Mouse (Mus musculus): ENCODE results near the gene Fdx1. TPM values are rescaled to one million over a fixed set of nuclear protein-coding genes. Genes with fewer than 3 reads are reported as not detected.
A peak's percentile ranks its signal among the peaks of the same experiment; 100 is the strongest.

Gene Fdx1
- total and polyA plus RNA-seq, 3 experiments, result 41.6 to 69.2 (median 51.1) TPM

DNA sequence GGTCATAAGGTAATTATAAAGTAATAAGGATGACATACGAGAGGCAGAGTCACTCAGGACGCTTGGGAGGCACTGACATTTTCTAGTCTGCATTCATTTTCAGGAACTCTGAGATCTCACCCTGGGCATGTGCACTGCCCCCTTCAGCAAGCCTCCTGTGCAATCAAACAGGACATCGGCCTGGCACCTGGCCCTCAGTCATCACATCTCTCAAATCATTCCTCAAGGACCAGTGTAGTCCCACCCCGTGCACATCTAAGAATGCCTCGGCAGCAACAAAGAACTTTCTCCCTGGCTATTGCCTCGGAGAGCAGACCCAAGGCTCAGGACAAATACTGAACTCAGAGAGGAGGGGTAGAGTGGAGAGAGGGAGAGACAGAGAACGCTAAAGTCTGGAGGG lies 34.7 kb downstream of the Fdx1 start:
- Histone ChIP-seq H3K4me3 (replicated peaks in 1 of 3; ENCODE audit: low read depth in 2 of 3, low read length in 2 of 3, poor library complexity in 1 of 3) (no peak overlapping the region), H3K4me1 (ENCODE audit: control insufficient read depth in 1 of 2, insufficient read depth in 2 of 2) (peaks cover 23 to 65% of the 10 kb centered on the region in 2 experiments), H3K9ac (ENCODE audit: insufficient read depth, low read depth) (no peak overlapping the region), H3K27me3 (replicated peaks) (no peaks in the 10 kb centered on the region), H3K27ac (ENCODE audit: insufficient read depth, low read depth) (no peak overlapping the region), H3K4me2 (ENCODE audit: insufficient read depth, low read depth, poor library complexity, severe bottlenecking) (no peak overlapping the region), H3K79me2 (replicated peaks; ENCODE audit: control insufficient read depth, extremely low read depth, insufficient read depth, poor library complexity, severe bottlenecking) (no peaks in the 10 kb centered on the region), H3K9me3 (replicated peaks; ENCODE audit: low read length) (no peaks in the 10 kb centered on the region), H3K36me3 (replicated peaks in 1 of 2; ENCODE audit: control insufficient read depth in 1 of 2, insufficient read depth in 1 of 2, low read length in 1 of 2) (peaks cover 0 to 5% of the 10 kb centered on the region in 2 experiments)
- TF ChIP-seq PAX5 (IDR thresholded peaks at IDR 0.05; ENCODE audit: low read length) (no peak), CHD1 (IDR thresholded peaks at IDR 0.05; ENCODE audit: low read depth, low read length) (no peak), NRF1 (IDR thresholded peaks at IDR 0.05; ENCODE audit: low read depth, low read length) (0 out of 2 replicates have a peak, but pooled peaks have one; percentile 8), RAD21 (IDR thresholded peaks at IDR 0.05; ENCODE audit: low read depth, low read length) (no peak)
- no peak for DNase-seq (ENCODE audit: extremely low read depth)
- in situ Hi-C loops (cut with MboI; ENCODE audit: low pct_ligation_motif_present, low pct_unique_long_range_greater_than_20kb, low sequenced_read_pairs) (no loop called here), dilution Hi-C loops (cut with MboI; ENCODE audit: extremely low pct_ligation_motif_present, extremely low pct_unique_long_range_greater_than_20kb, low sequenced_read_pairs) (no loop called here)

DNA sequence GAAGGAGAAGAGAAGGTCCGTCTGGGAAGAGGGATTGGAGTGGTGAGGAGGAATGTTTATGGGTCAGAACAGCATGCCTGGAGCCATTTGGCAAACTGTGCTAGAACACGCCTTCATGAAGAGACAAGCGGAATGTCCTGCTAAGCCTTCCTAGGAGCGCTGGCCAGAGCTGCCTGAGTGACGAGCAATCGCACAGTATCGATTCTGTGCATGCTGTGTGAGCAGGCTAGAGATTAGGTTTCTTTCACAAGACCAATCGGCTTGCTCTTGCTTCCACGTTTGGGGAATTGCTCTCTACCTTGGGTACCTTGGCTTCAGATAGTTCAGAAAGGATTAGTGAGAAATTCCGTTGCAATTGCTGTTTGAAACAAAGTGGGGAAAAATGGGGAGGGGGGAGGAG lies 35.2 kb downstream of the Fdx1 start:
- H3K4me3 ChIP-seq (replicated peaks in 1 of 3; ENCODE audit: low read depth in 2 of 3, low read length in 2 of 3, poor library complexity in 1 of 3), result no peak overlapping the region
- H3K79me2 ChIP-seq (replicated peaks; ENCODE audit: control insufficient read depth, extremely low read depth, insufficient read depth, poor library complexity, severe bottlenecking), result no peaks in the 10 kb centered on the region
- in situ Hi-C loops (cut with MboI; ENCODE audit: low pct_ligation_motif_present, low pct_unique_long_range_greater_than_20kb, low sequenced_read_pairs), result no loop called here
- H3K27ac ChIP-seq (ENCODE audit: insufficient read depth, low read depth), result no peak overlapping the region
- no peaks in the 10 kb centered on the region for H3K9me3 ChIP-seq (replicated peaks; ENCODE audit: low read length)
- no peak overlapping the region for H3K4me2 ChIP-seq (ENCODE audit: insufficient read depth, low read depth, poor library complexity, severe bottlenecking)
- H3K9ac ChIP-seq (ENCODE audit: insufficient read depth, low read depth), result no peak overlapping the region
- H3K27me3 ChIP-seq (replicated peaks), result no peaks in the 10 kb centered on the region
- TF ChIP-seq MXI1 (IDR thresholded peaks at IDR 0.05; ENCODE audit: low read depth, low read length) (no peak), NRF1 (IDR thresholded peaks at IDR 0.05; ENCODE audit: low read depth, low read length) (no peak), UBTF (IDR thresholded peaks at IDR 0.05; ENCODE audit: low read depth, low read length) (no peak), USF2 (conservative IDR thresholded peaks at IDR 0.05; ENCODE audit: low read depth, low read length) (no peak), EP300 (IDR thresholded peaks at IDR 0.05; ENCODE audit: low read length) (no peak), RCOR1 (conservative IDR thresholded peaks at IDR 0.05; ENCODE audit: low read depth, low read length) (no peak), IRF4 (IDR thresholded peaks at IDR 0.05; ENCODE audit: low read depth, low read length) (no peak), NELFE (IDR thresholded peaks at IDR 0.05; ENCODE audit: low read depth, low read length) (no peak), E2F4 (IDR thresholded peaks at IDR 0.05; ENCODE audit: insufficient replicate concordance, low read depth, low read length) (no peak)
- peaks cover 23 to 60% of the 10 kb centered on the region in 2 experiments for H3K4me1 ChIP-seq (ENCODE audit: control insufficient read depth in 1 of 2, insufficient read depth in 2 of 2)
- dilution Hi-C loops (cut with MboI; ENCODE audit: extremely low pct_ligation_motif_present, extremely low pct_unique_long_range_greater_than_20kb, low sequenced_read_pairs), result no loop called here
- H3K36me3 ChIP-seq (replicated peaks in 1 of 2; ENCODE audit: control insufficient read depth in 1 of 2, insufficient read depth in 1 of 2, low read length in 1 of 2), result peaks cover 0 to 5% of the 10 kb centered on the region in 2 experiments
- DNase-seq (ENCODE audit: extremely low read depth), result no peak

DNA sequence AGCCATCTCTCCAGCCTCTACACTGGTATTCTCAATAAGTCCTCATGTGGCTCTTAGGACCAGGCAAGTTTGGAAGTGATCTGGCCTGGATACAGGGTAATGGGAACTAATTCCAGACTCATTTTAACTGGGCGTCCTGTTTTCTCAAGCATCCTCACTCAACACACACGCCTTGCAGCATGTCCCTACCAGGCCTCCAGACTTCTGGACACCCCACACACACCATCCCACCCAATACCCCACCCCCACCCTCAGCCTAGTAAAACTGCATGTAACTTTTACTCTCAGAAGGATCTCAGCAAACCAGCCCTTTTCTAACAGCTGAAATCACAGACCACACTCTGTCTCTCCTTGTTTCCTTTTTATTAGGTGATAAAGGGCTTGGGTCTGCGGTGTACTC lies 35.7 kb downstream of the Fdx1 start:
- dilution Hi-C loops (cut with MboI; ENCODE audit: extremely low pct_ligation_motif_present, extremely low pct_unique_long_range_greater_than_20kb, low sequenced_read_pairs), result no loop called here
- Histone ChIP-seq H3K4me2 (ENCODE audit: insufficient read depth, low read depth, poor library complexity, severe bottlenecking) (no peak overlapping the region), H3K4me3 (replicated peaks in 1 of 3; ENCODE audit: low read depth in 2 of 3, low read length in 2 of 3, poor library complexity in 1 of 3) (no peak overlapping the region), H3K79me2 (replicated peaks; ENCODE audit: control insufficient read depth, extremely low read depth, insufficient read depth, poor library complexity, severe bottlenecking) (no peaks in the 10 kb centered on the region), H3K27ac (ENCODE audit: insufficient read depth, low read depth) (no peak overlapping the region), H3K36me3 (replicated peaks in 1 of 2; ENCODE audit: control insufficient read depth in 1 of 2, insufficient read depth in 1 of 2, low read length in 1 of 2) (peaks cover 0 to 5% of the 10 kb centered on the region in 2 experiments), H3K4me1 (ENCODE audit: control insufficient read depth in 1 of 2, insufficient read depth in 2 of 2) (peaks cover 23 to 55% of the 10 kb centered on the region in 2 experiments), H3K9me3 (replicated peaks; ENCODE audit: low read length) (no peaks in the 10 kb centered on the region), H3K9ac (ENCODE audit: insufficient read depth, low read depth) (no peak overlapping the region), H3K27me3 (replicated peaks) (no peaks in the 10 kb centered on the region)
- no peak for DNase-seq (ENCODE audit: extremely low read depth)
- TF ChIP-seq UBTF (IDR thresholded peaks at IDR 0.05; ENCODE audit: low read depth, low read length) (no peak), ZKSCAN1 (IDR thresholded peaks at IDR 0.05; ENCODE audit: borderline replicate concordance, low read depth, low read length) (no peak), MAX (IDR thresholded peaks at IDR 0.05; ENCODE audit: low read length) (no peak), TCF12 (IDR thresholded peaks at IDR 0.05; ENCODE audit: low read depth, low read length) (no peak), CHD1 (IDR thresholded peaks at IDR 0.05; ENCODE audit: low read depth, low read length) (no peak), GABPA (IDR thresholded peaks at IDR 0.05; ENCODE audit: insufficient replicate concordance, low read depth, low read length) (no peak), ETS1 (conservative IDR thresholded peaks at IDR 0.05; ENCODE audit: low read depth, low read length) (no peak), USF2 (conservative IDR thresholded peaks at IDR 0.05; ENCODE audit: low read depth, low read length) (no peak), EP300 (IDR thresholded peaks at IDR 0.05; ENCODE audit: low read length) (no peak), RCOR1 (conservative IDR thresholded peaks at IDR 0.05; ENCODE audit: low read depth, low read length) (no peak), RAD21 (IDR thresholded peaks at IDR 0.05; ENCODE audit: low read depth, low read length) (no peak), CTCF (conservative IDR thresholded peaks at IDR 0.05 in 1 of 2, IDR thresholded peaks at IDR 0.05 in 1 of 2; ENCODE audit: low read depth in 2 of 2, low read length in 2 of 2) (no peak), HCFC1 (IDR thresholded peaks at IDR 0.05; ENCODE audit: low read depth, low read length) (no peak), BHLHE40 (IDR thresholded peaks at IDR 0.05; ENCODE audit: low read depth, low read length) (no peak), TBP (conservative IDR thresholded peaks at IDR 0.05; ENCODE audit: low read depth, low read length) (no peak)
- in situ Hi-C loops (cut with MboI; ENCODE audit: low pct_ligation_motif_present, low pct_unique_long_range_greater_than_20kb, low sequenced_read_pairs), result no loop called here

All from CH12.LX (cell line).